In the genomic region with DNA sequence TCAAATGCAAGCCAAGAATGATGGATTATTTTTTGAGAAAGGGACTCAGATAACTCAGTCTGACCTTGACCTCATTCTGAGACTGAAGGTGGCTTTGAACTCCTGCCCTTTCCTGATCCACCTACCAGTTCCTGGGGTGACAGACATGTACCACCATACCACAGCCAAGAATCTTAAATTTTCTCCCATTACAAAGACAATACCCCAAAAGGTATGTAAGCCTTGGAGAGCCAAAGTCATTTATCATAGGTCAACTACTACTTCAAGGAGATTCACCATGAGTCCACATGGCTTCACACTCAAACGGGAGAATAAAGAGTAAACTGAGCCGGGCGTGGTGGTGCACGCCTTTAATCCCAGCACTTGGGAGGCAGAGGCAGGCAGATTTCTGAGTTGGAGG, we compare ENCODE assay signal across 13 mouse cellular contexts.
DNase-seq lines count a peak whose midpoint lies in the region.
"Had no signal": no experiment of that assay in that cellular context is flagged by ENCODE, and none has a peak within 500 bp of the region (broad histone marks: within the 10 kb centered on the region; RNA-seq: fewer than 3 reads in every experiment).

No protein-coding gene starts in this region.

- DNase-seq in ES-CJ7 (ENCODE audit: low read depth, low spot score) (peak; percentile 50), R1 (ENCODE audit: low read depth, low spot score) (peak; percentile 85)
- DNase-seq in right cerebral cortex, postnatal 36 days (ENCODE audit: low spot score in 2 of 2): no peak
- no peak for DNase-seq in cerebellum, adult 11-12 months
- DNase-seq in testis, postnatal 14 days (ENCODE audit: low spot score): no peak
- DNase-seq: adrenal gland, adult 8-10 months; adrenal gland, postnatal 14 days; adrenal gland, postnatal 36 days; cerebellum, adult 2 months; cerebellum, adult 9-10 months; cerebellum, postnatal 10 days; cerebellum, postnatal 25 days; embryo, embryonic 11 days had no signal

Comparison
In these comparisons a context has a peak if more than half of its experiments do, and no peak if none do; other contexts are left out.
1. DNase-seq: peak in ES-CJ7 (single experiment) and R1 (single experiment); none in right cerebral cortex, postnatal 36 days (0 of 2), cerebellum, adult 11-12 months (single experiment) and testis, postnatal 14 days (single experiment).